Mouse (Mus musculus) urinary bladder, postnatal 25 days (tissue): ENCODE data around the gene Mag.
A peak's percentile ranks its signal among the peaks of the same experiment; 100 is the strongest.
"Not testable (repeated sequence)": the region's sequence is repeated elsewhere in the genome, so short reads cannot be mapped to it uniquely, and the experiment has no call there.

Experiments used
- DNase-seq: peaks from one replicate; pipeline ENCODE4 v3.0.0; 2022; ENCODE audit warnings: low spot score

Mag gene

DNA sequence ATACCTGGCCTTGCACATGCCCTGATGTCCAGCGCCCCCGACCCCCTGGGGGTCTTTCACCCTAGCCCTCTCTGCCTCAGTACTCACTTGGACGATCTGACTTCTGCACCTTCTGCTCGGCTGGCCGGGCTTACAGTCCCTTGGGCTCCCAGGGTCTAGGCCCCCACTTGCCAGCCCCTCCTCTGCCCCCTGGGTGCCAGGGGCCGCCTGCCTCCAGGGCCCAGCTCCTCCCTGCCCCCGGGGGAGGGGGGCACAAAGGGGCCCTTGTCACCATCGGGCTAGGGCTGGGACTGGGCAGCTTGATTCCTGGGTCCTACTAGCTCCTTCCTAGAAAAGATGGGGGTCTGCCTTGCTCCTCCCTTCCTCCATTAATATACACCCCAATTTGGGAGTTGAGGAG is at the start of gene Mag:
Mag (minus strand) TSS at position 142 of the 400 bp plus-strand sequence.
- DNase-seq, result no peak

DNA sequence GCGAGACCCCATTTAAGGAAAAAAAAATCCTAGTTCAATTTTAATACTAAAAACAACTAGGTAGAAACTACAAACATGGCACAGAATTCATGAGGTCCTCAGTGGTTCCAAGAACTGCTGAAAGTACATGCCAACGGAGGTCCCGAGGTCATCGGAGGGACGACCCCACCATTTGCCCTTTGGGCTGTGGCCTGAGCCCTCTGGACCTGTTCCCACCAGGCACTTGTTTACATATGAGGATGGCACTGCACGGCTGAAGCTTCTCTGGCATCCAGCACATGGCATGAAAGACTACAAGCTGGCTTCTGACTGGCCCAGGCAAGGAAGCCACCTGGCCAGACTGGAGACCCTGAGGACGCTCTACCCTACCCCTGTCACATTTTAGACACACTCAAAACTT is 49.7 kb upstream of the Mag start:
- DNase-seq, result no peak

DNA sequence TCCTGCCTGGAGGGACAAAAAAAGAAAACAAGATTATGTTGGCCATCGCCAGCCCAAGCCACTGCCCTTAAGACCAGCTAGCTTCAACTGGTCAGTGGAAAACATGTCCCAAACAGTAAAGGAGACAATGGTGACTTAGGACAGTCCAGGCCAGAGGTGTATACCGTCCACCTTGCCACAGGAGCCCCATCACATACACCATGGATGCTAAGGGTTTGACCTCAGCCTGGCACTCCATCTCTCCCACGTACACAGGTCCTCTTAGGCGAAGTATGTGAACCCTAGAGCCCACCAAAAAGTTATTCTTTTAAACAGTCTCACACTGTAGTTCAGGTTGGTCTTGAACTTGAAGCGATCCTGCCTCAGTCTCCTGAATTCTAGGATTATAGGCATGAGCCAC is 48.2 kb upstream of the Mag start:
- no peak for DNase-seq

DNA sequence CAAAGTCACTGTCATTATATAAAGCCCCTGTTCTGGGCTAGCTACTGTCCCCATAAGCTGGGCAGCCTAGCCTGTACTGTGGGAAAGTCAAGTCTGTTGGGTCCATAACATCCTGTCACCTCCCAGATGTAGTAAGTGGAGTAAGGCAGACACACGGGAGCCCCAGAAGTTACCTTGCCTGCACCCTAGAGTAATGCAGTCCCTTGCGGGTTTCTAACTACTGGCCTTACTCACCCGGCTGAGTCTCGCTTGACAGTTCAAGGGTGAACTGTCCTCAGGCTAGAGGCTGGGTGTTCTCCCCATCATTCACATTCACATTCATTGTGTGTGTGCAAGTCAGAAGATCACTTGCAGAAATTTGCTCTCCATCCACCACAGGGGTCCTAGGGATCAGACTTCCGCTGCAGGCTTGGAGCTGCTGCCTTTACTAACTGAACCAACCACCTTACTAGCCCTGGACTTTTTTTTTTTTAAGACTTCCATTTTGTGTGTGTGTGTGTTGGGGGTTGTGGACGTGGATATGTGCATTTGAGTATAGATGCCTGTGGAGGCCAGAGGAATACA is 45.2 kb upstream of the Mag start:
- no peak for DNase-seq

DNA sequence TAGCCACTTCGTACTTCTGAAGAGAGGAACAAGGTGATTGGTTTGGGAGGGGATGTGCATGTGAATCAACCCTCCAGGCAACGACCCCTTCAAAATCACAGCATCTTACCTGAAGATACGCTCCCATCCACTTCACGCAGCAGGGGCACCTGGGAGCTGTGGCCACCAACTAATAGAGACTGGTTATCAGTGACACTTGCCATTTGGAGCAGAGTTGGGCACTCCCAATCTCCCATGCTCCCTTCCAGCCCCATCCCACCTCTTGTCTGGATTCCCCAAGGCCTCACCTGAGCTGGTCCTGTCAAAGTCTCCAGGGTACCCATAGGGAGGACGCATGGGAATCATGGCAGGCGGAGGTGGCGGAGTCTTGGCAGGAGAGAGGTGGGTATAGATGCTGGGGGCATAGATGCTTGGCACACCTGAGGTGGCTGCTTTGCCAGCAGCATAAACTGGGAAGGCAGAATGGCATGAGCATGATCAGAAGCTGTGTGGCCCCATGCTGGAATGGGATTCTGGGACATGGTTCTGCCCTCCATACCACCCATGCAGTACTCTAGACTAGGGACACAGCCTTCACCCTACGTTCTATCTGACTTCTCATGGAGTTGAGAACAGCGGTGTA is 44.3 kb upstream of the Mag start:
- DNase-seq, result no peak

DNA sequence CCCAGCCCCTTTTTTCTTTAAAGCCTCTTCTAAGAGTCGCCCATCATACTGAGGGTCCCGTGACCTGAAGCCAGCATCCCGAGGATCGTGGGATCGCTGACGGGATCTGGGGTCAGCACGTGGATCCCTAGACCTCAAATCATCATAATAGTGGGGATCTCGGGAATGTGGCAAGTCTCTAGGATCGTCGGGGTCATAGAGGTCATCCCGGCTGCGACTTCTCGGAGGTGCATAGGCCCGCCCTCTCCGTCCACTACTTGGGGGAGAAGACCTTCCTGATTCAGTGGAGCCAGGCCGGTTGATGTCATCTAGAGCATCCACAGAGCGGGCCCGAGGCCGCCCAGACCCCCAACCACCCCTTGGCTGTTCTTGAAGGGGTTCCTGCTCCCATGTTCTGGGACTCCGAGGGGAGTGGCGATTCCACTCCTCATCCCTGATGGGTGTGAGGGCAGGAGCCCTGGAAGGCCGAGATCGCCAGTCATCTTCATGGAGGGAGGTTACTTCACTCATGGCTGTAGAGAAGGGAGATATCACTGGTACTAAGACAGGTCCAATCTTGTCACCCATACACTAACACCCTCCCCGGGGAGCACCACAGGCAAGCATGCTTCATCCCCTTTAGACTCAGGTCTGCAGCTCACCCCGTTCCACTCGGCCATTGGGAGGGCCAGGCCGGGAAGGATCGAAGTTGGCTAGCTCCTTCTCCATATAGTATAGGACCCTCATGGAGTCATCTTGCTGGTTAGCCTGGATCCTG is 43.6 kb upstream of the Mag start:
- DNase-seq, result no peak

DNA sequence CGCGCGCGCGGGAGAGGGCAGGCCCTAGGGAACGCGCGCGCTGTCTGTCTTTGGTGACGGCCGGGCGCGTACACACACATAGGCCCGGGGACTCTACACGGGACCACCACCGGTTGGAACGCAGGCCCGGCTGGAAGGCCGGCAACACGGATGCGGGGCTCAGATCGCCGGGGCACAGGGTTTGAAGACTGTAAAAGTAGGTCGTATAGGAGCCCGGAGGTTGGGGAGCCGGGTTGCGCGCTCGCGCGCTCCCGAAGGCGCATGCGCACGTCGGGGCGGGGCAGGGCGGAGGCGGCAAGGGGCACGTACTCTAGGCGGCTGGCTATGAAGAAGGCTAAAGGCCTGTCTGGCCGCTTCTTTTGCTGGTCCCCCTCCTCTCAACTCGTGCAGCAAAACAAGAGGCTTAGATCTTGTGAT is 42.7 kb upstream of the Mag start:
- peak; percentile 90 for DNase-seq

DNA sequence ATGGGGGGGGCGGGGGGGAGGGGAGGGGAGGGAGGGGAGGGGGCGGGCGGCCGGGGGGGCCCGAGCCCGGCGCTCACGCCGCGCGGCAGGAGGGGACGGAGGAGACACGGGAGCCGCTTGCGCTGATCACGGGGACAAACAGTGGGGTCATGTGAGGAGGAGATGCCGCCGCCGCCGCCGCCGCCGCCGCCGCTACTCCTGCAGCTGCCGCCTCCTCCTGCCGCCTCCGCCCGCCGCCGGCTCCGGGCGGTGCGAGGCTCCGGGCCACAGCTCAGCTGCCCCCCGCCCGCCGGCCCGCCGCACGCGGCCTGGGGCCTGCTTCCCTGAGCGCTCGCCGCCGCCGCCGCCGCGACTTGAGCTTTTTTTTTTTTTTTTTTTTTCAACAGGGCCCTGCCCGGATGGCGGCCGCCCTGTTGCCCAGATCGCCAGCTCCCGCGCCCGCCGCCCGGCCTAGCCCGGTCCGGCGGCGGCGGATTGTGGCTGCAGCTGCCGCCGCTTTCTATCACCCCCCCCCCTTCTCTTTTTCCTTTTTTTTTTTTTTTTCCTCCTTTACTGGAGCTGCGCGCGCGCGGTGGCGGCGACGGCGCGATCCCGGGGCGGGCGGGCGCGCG is 42.2 kb upstream of the Mag start, which contains the start of gene Usf2:
Usf2 (minus strand) TSS at position 48 of the 611 bp plus-strand sequence.
- DNase-seq, result peak; percentile 66

DNA sequence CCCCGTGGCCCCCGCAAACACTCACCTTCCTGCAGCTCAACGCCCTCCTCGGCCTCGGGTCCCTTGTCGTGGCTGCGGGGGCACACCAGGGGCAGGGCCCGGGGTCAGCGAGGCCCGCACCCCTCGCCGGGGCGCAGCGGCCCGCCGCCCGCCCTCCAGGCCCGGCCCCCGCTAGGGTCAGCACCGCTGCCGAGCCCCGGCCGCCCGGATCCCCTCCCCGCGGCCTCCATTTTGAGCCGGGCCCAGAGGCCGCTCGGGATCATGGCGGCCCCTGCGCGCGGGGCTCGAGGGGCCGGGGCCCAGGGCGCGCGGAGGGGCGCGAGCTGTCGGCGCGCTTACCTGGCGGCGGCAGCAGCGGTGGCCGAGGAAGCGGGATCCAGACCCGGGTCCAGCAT is 41.7 kb upstream of the Mag start:
- DNase-seq, result peak; percentile 54

DNA sequence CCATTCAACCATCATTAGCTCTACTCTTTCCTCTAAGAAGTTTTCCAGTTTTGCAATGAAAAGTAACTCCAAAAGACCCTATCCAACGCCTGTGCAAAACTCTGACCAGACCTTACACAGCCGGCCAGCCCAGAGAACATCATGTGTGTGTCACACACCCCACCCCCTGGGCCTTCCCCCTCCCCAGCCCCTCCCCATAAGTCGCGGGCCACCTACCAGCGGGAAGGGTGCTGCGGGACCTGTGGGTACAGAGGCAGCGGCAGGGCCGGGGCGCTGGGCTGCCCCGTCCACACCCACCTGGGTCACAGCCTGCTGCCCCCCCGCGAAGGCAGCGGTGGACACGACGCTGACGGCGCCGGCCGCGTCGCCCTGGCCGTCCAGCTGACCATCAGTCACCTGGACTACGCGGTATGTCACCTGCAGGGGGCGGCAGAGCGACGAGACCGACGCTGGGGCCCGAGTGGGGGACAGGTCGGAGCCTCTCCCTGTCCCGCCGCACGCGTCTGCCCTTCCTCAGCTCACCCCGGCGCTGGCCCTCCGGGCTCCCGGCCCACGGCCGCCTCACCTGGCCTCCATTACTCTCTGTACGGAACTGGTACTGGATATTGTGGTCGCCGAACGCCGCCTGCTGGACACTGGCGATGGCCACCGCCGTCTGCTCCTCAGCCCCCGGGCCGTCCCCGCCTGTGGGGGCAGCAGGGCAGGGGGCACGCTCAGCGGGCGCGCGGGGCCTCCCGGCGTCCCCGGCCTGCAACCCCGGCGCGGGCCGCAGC is 41.1 kb upstream of the Mag start:
- peak; percentile 85 for DNase-seq

DNA sequence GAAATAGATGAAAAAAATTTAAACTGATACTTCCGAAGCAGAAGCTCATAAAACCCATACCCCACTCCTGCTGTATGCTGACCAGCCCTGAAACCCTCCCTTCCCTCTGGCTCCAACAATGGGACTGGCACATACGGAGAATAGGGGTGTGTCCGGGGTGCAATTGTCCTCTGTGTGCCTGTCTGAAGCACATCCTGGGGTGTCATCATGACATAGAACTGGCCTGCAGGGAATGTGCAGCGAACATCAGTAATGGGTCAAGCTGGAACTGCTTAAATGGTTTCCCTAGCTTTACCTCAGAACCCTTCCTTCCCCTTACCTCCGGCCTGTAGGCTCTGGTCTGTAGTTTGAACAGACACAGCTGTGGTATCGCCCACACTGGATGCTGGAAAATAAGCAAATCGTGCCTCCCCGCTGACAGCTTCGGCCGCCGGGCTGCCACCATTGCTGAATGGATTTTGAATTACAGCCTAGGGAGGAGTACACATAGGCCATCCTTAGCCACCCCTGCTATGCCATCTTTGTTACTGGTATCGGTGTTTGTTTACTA is 40.4 kb upstream of the Mag start:
- DNase-seq, result no peak

DNA sequence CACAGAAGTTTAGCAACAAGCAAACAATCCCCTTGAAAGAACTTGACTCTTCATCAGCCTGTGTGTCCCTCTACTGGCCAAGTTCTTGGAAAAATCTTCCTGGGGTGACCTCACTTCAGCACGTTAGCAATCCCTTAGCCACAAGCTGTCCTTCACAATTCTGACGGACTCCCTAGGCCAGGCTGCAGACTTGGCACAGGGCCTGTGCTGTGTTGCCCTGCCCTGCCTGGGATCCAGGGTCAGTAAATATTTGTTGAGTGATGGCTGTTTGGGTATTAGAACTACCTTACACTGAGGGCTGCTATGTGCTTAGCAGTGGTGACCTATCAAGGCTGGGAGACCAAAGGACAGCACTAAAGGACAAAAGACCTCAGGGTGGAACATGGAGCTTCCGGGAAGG is 39.4 kb upstream of the Mag start:
- no peak for DNase-seq

DNA sequence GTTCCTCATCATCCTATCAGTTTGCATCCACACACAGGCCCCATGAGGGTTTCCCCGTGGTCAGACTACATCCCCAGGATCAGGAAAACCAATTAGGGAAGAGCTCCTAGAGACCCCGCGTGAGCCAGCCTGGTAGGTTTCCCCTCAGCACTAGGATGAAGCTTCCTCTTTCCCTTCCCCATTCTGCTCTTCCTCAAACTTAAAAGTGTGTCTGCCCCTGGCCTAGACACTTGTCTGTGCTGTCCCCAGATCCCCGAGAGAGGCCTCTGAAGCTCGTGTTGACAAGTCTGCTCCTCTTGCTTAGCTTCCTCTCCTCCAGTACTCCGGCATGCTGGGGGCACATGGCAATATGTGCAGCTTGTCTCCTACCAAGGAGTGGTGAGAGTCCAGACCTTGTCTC is 38.8 kb upstream of the Mag start:
- no peak for DNase-seq

DNA sequence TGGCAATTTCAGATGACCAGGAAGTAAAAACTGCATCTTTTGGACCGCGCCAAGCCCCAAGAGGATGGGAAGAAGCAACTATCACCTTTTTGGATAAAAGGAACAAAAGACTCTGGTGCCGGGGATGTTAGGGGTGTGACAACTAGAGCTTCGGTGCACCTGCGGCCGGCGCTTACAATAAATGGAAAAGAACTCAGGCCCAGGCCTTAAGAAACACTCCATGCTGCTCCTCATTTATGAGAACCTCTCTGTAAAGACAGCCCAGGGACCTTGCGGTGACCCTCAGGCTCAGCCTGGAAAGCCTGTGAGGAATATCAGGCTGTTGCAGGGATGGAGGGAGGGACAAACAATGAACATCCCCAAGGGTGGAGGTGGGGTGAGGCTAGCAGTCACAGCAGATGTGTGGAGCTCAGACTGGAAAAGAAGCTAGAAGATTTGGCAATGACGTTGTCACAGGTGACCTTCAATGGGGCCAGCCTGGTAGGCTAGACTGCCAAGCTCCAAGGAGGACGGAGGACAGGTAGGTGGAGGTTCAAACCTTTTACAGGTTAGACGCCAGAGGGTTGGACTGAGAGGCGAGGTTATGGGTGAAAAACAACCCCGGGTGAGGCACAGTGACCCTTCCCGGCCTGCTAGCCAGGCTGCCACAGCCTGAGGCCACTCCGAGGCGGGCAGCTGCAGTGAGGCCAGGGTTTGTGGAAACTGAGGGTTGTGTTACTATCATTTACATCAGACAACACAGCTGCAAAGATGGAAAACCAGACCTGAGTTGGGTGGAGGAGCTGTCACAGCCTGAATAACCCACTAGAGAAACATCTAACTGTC is 38.0 kb upstream of the Mag start:
- no peak for DNase-seq

DNA sequence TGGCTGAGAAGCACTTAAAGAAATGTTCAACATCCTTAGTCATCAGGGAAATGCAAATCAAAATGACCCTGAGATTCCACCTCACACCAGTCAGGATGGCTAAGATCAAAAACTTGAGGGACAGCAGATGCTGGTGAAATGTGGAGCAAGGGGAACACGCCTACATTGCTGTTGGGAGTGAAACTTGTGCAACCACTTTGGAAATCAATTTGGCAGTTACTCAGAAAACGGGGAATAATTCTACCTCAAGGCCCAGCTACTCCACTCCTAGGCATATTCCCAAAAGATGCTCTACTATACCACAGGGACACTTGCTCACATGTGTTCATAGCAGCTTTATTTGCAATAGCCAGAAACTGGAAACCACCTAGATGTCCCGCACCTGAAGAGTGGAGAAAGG is 35.2 kb upstream of the Mag start:
- DNase-seq, result not testable (repeated sequence)

DNA sequence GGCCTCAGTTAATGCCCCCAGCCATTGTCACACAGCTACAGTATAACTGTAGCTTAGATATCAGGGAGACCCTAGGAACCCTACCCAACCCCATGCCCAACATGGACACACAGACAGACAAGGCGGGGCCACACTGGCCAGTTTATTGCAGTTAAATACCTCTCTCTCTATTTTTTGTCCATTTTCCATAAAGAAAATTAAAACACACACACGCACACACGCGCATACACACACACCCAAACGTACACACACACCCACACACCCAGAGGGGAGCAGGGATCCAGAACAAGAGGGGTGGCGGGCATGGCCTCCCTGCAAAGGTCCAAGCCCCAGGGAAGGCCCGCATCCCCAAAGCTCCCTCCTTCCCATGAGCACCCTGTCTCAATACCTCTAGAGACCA is 31.2 kb upstream of the Mag start:
- DNase-seq, result no peak

DNA sequence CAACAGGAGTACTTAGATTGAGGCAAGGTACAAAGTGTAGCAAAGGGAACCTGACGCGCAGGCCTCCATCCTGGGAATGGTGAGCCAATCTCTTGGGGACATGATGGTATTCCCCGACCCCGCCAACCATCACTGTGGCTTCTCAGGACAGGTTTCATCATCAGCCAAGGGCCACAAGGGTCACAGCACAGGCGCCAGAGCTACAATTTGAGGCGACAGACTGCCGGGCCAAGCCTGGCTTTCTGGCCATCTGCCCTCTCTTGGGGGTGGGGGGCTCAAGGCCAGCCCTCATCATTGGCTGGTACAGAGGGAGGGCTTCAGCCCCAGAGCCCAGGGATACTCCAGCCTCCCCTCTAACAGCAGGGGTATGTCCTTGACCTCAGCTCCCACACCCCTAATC is 30.8 kb upstream of the Mag start:
- not testable (repeated sequence) for DNase-seq

DNA sequence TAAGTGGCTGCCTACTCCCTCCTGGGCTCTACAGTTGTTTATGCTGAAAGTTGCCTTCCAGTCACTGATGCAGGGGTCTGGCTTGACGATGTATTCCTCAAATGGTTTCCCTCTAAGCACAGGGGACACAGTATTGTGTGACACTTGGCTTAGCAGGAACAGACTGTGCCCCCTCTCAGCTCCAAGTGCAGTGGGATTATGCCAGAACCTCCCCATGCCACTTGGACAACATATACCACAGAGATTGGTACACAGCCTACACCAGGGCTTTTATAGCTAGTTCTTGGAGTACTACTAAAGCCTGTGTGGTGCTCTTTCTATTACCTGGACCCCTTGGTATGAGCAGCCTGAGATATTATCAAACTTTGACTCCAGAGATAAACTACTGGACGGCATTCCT is 30.0 kb upstream of the Mag start:
- not testable (repeated sequence) for DNase-seq

DNA sequence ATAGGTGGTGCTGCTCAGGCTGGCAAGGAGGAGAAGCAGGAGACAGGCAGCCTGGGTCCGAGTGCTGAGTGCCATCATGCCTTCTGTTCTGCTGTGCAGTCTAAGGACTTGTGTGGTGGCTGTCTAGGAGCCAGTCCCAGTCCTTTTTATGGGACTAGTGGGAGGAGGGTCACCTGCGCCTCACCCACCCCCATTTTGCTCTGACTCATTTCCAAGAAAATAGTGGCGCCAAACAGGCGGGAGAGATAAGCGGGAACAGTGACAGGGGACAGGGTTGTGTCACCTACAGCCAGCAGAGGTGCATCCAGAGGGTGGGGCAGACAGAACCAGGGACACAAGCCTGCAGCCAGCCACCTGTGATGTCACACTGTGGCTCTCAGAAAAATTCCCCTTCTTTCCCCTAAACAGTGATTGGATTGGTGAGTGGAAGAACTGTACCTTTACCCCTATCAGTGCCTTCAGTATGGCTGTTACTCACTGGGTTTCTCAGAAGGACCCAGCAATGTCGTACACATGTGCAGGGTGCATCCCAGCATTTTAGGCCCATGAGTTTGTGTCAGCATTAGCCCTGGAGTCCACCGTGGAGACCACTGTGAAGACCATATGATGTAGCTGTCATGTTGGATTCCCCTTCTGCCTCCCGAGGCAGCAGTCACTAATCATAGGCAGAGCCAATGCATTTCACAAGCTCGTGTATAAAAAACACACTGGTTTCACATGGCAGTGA is 29.4 kb upstream of the Mag start, which contains the start of gene Hamp:
Hamp (minus strand) TSS at position 124 of the 727 bp plus-strand sequence.
- DNase-seq, result no peak

DNA sequence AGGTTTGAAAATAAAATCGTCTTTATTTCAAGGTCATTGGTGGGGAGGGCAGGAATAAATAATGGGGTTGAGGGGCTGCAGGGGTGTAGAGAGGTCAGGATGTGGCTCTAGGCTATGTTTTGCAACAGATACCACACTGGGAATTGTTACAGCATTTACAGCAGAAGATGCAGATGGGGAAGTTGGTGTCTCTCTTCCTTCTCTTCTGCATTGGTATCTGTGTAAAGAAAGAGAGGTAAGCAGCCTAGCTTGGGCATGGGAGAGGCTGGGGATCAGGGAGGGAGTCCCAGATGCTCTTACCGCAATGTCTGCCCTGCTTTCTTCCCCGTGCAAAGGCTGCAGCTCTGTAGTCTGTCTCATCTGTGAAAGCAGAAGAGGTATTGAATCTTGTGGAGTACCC is 27.7 kb upstream of the Mag start:
- DNase-seq, result not testable (repeated sequence)
